Mouse (Mus musculus) small intestine, adult 2 months (tissue): ENCODE data around the gene Rnf217. TPM values are rescaled to one million over a fixed set of nuclear protein-coding genes. Genes with fewer than 3 reads are reported as not detected.

Experiments
- H3K27ac ChIP-seq: fragments of 200-500 bp; 2 replicates; pipeline ENCODE4 v1.5.1; 2012; ENCODE audit warnings: low read depth, low read length, control low read depth, inconsistent platforms; ENCODE audit not compliant: insufficient read depth
- H3K27me3 ChIP-seq: fragments of 200-500 bp; 2 replicates; pipeline ENCODE4 v1.6.1; 2012; ENCODE audit warnings: mild to moderate bottlenecking, moderate library complexity, low read length, inconsistent platforms; ENCODE audit not compliant: control insufficient read depth, insufficient read depth
- H3K36me3 ChIP-seq: fragments of 200-500 bp; 2 replicates; pipeline ENCODE4 v1.6.1; 2012; ENCODE audit warnings: mild to moderate bottlenecking, low read length, control low read depth, inconsistent platforms; ENCODE audit not compliant: control insufficient read depth, insufficient read depth
- H3K4me1 ChIP-seq: fragments of 200-500 bp; 2 replicates; pipeline ENCODE4 v1.6.1; 2012; ENCODE audit warnings: low read length, inconsistent platforms, mixed read lengths; ENCODE audit not compliant: control insufficient read depth, insufficient read depth, insufficient read length
- H3K4me3 ChIP-seq: fragments of 200-500 bp; 2 replicates; pipeline ENCODE4 v1.5.1; 2012; ENCODE audit warnings: low read depth, mild to moderate bottlenecking, control low read depth, inconsistent platforms, low read length, moderate library complexity
- CTCF ChIP-seq: fragments of 200-500 bp; IDR thresholded peaks from 2 replicates; pipeline ENCODE4 v1.5.1; 2012; ENCODE audit warnings: low read depth, mild to moderate bottlenecking, control low read depth, inconsistent platforms, low read length, moderate library complexity, mixed read lengths; ENCODE audit not compliant: insufficient replicate concordance, insufficient read length; ENCODE audit errors: extremely low read depth
- POLR2A ChIP-seq: fragments of 200-500 bp; IDR thresholded peaks from 2 replicates; pipeline ENCODE4 v1.6.1; 2012; ENCODE audit warnings: low read depth, mild to moderate bottlenecking, control low read depth, inconsistent platforms, low read length, moderate library complexity
- WGBS: fragments of 180-500 bp; shearing (Covaris S2); methylation state at CpG from one replicate; pipeline ENCODE4 v1.1.7; 2018; 5-methylcytosine and 5-hydroxymethylcytosine counted together
- polyA plus RNA-seq: library from polyadenylated mRNA; depleted of rRNA; stranded (reverse); fragments of >200 nt; gene quantifications from 2 replicates; pipeline ENCODE4 v1.2.3, GENCODE M21; 2012; rRNA removed

Gene Rnf217
- polyA plus RNA-seq, 1 experiment: 0.74 TPM

DNA sequence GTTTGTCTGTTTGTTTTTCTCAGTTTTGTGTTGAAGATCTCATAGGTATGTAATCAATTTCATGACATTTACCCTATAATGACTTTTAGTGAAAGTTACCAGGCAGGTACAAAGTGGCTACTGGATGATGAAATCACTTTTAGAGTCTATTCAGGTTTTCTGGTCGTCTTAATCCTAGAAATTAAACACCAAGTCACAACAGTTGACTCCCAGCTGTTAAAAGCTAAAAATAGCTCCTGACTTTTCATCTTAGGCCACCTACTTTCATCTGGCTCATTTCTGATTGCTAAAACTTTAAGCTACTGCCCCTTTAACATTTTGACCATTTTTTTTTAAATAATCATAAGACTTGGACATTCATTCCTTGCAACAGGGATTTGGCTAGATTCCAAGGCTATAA, 161.9 kb downstream of the Rnf217 start:
- Histone ChIP-seq H3K4me3 (no peak overlapping the region), H3K27ac (no peak overlapping the region), H3K36me3 (no peaks in the 10 kb centered on the region), H3K27me3 (0 out of 2 replicates have a peak, but pooled peaks cover 2% of the 10 kb centered on the region), H3K4me1 (no peaks in the 10 kb centered on the region)
- no peak for TF ChIP-seq CTCF
- TF ChIP-seq POLR2A: no peak
- 24% methylated on average over 1 of the region's 1 CpGs for WGBS

DNA sequence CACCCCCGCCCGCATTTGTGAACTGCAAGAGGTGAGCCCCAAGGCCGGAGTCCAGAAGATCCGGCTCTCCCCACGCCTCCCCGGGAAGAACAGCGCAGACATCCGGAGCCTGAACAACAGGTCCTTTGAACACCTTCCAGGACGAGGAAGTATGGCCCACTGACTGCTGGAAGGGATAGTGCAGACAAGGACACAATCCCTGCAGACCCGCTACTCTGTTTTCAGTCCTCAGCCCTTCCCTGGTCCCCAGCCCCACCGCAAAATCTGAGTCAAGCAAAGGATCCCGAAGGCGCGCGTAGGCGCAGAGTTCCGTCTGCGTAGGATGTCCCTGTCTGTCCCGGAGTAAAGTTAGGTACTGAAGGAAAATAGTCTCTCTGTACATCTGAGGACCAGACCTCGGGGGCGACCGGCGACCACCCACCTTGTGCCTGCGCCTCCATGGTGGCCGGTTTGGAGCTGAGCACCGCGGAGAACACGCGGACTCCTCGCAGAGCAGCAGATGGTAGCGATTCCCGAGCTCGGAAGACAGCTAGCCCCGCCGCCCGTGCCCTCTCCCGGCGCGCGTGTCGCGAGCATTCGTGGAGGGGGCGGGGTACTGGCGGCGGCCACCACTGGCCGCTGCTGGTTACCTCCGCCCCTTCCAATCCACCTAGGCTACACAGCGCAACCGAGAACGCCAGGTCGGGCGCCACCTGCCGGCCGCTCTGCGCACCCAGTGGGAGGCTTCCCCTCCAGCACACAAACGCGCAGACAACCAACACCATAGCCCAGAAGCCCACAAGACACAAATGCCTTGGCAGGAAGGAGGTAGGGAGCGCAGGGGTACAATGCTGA, 163.5 kb downstream of the Rnf217 start, which contains the start of gene Tpd52l1:
Tpd52l1 (minus strand) TSS at position 668 of the 834 bp plus-strand sequence.
- Histone ChIP-seq H3K36me3 (no peaks in the 10 kb centered on the region), H3K4me1 (no peaks in the 10 kb centered on the region), H3K4me3 (peak within 1 kb of the TSS; percentile 64), H3K27me3 (0 out of 2 replicates have a peak, but pooled peaks cover 2% of the 10 kb centered on the region), H3K27ac (no peak within 1 kb of the TSS)
- whole genome bisulfite sequencing: 1% methylated on average over 59 of the region's 59 CpGs
- no peak for TF ChIP-seq POLR2A
- TF ChIP-seq CTCF: peak; percentile 78; the same call in 1 of the 2 replicates

DNA sequence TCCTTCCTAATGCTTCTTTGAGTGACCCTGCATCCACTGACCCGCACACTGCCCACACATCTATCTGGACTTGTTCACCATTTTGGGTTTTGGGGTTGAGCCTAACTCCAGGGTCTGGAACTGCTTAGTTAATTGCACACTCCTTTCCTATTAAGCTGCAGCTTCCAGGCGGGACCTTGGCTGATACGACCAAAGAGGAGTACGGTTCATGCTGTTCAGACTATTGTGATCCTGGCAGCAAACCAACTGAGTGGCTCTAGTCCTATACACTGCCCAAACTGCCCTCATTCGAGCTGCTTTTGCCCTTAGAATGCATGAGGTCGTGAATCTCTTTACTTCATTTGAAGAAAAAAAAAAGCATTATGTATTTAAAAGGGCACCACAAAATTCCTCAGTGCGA, 164.8 kb downstream of the Rnf217 start:
- Histone ChIP-seq H3K27ac (no peak overlapping the region), H3K36me3 (no peaks in the 10 kb centered on the region), H3K27me3 (0 out of 2 replicates have a peak, but pooled peaks cover 2% of the 10 kb centered on the region), H3K4me1 (no peaks in the 10 kb centered on the region), H3K4me3 (no peak overlapping the region)
- WGBS: 74% methylated on average over 7 of the region's 7 CpGs
- TF ChIP-seq CTCF: no peak
- TF ChIP-seq POLR2A: no peak

Other genes starting within 250 kb of the Rnf217 start
- 1.3 and 1.8 TPM in 2 replicates for gene Tpd52l1, start 163.2 kb downstream of the Rnf217 start, polyA plus RNA-seq